Mouse (Mus musculus): ENCODE measurements around the gene P3h4. TPM values are rescaled to one million over a fixed set of nuclear protein-coding genes. Genes with fewer than 3 reads are reported as not detected.

The P3h4 gene
- total RNA-seq (2012; rRNA removed) (0.04 TPM in 1 of 2 replicates, not detected in the other), total RNA-seq (2014; rRNA removed) (not detected in 2 replicates), polyA plus RNA-seq (2012; ENCODE audit: insufficient read length, low read depth) (not detected in 2 replicates)

- Histone ChIP-seq H3K9ac (ENCODE audit: insufficient read depth, low read depth) (no peak within 1 kb of the TSS), H3K27me3 (replicated peaks) (peaks cover 44% of the 10 kb centered on the region), H3K27ac (ENCODE audit: insufficient read depth, low read depth) (no peak within 1 kb of the TSS), H3K79me2 (replicated peaks; ENCODE audit: control insufficient read depth, extremely low read depth, insufficient read depth, poor library complexity, severe bottlenecking) (no peaks in the 10 kb centered on the region), H3K4me1 (ENCODE audit: control insufficient read depth in 1 of 2, insufficient read depth in 2 of 2) (no peaks in the 10 kb centered on the region), H3K4me3 (replicated peaks in 1 of 3; ENCODE audit: low read depth in 2 of 3, low read length in 2 of 3, poor library complexity in 1 of 3) (no peak within 1 kb of the TSS), H3K36me3 (replicated peaks in 1 of 2; ENCODE audit: control insufficient read depth in 1 of 2, insufficient read depth in 1 of 2, low read length in 1 of 2) (no peaks in the 10 kb centered on the region), H3K4me2 (ENCODE audit: insufficient read depth, low read depth, poor library complexity, severe bottlenecking) (no peak within 1 kb of the TSS), H3K9me3 (replicated peaks; ENCODE audit: low read length) (no peaks in the 10 kb centered on the region)
- TF ChIP-seq JUND (conservative IDR thresholded peaks at IDR 0.05; ENCODE audit: low read depth, low read length) (no peak), ZMIZ1 (IDR thresholded peaks at IDR 0.05; ENCODE audit: low read depth, low read length) (no peak), TBP (conservative IDR thresholded peaks at IDR 0.05; ENCODE audit: low read depth, low read length) (no peak), E2F4 (IDR thresholded peaks at IDR 0.05; ENCODE audit: insufficient replicate concordance, low read depth, low read length) (no peak), ETS1 (conservative IDR thresholded peaks at IDR 0.05; ENCODE audit: low read depth, low read length) (no peak), ELF1 (IDR thresholded peaks at IDR 0.05; ENCODE audit: low read depth, low read length) (no peak), SMC3 (IDR thresholded peaks at IDR 0.05; ENCODE audit: low read depth, low read length) (no peak), NRF1 (IDR thresholded peaks at IDR 0.05; ENCODE audit: low read depth, low read length) (no peak), CHD2 (IDR thresholded peaks at IDR 0.05; ENCODE audit: low read length) (no peak), MYC (IDR thresholded peaks at IDR 0.05; ENCODE audit: low read depth, low read length) (no peak), MEF2A (IDR thresholded peaks at IDR 0.05; ENCODE audit: borderline replicate concordance, low read depth, low read length) (no peak), JUN (IDR thresholded peaks at IDR 0.05; ENCODE audit: insufficient read depth, low read depth, low read length) (no peak)
- dilution Hi-C loops (cut with MboI; ENCODE audit: extremely low pct_ligation_motif_present, extremely low pct_unique_long_range_greater_than_20kb, low sequenced_read_pairs), result no loop called here
- in situ Hi-C loops (cut with MboI; ENCODE audit: low pct_ligation_motif_present, low pct_unique_long_range_greater_than_20kb, low sequenced_read_pairs), result no loop called here
- DNase-seq (ENCODE audit: extremely low read depth), result no peak
Observed at GRCm38 (mm10) chr11:100414021-100414913, at the start of gene P3h4. TSS of gene P3h4 (minus strand) at chr11:100414836.

GRCm38 (mm10) chr11:100462699-100463098 is 48.1 kb upstream of the P3h4 start:
- no peak for DNase-seq (ENCODE audit: extremely low read depth)
- Histone ChIP-seq H3K4me1 (ENCODE audit: control insufficient read depth in 1 of 2, insufficient read depth in 2 of 2) (peaks cover 0 to 9% of the 10 kb centered on the region in 2 experiments; a peak in 1 of 4 replicates), H3K36me3 (replicated peaks in 1 of 2; ENCODE audit: control insufficient read depth in 1 of 2, insufficient read depth in 1 of 2, low read length in 1 of 2) (peaks cover 36 to 71% of the 10 kb centered on the region in 2 experiments), H3K27ac (ENCODE audit: insufficient read depth, low read depth) (no peak overlapping the region), H3K9me3 (replicated peaks; ENCODE audit: low read length) (no peaks in the 10 kb centered on the region), H3K9ac (ENCODE audit: insufficient read depth, low read depth) (no peak overlapping the region), H3K27me3 (replicated peaks) (no peaks in the 10 kb centered on the region), H3K4me3 (replicated peaks in 1 of 3; ENCODE audit: low read depth in 2 of 3, low read length in 2 of 3, poor library complexity in 1 of 3) (no peak overlapping the region), H3K4me2 (ENCODE audit: insufficient read depth, low read depth, poor library complexity, severe bottlenecking) (no peak overlapping the region), H3K79me2 (replicated peaks; ENCODE audit: control insufficient read depth, extremely low read depth, insufficient read depth, poor library complexity, severe bottlenecking) (peaks cover 51% of the 10 kb centered on the region)
- TF ChIP-seq TCF12 (IDR thresholded peaks at IDR 0.05; ENCODE audit: low read depth, low read length), result no peak
- no peak for TF ChIP-seq ZMIZ1 (IDR thresholded peaks at IDR 0.05; ENCODE audit: low read depth, low read length)
- no peak for TF ChIP-seq MAFK (IDR thresholded peaks at IDR 0.05; ENCODE audit: insufficient replicate concordance, low read length)
- TF ChIP-seq USF1 (IDR thresholded peaks at IDR 0.05; ENCODE audit: low read depth, low read length), result no peak
- TF ChIP-seq JUN (IDR thresholded peaks at IDR 0.05; ENCODE audit: insufficient read depth, low read depth, low read length), result no peak
- no peak for TF ChIP-seq NELFE (IDR thresholded peaks at IDR 0.05; ENCODE audit: low read depth, low read length)
- TF ChIP-seq PAX5 (IDR thresholded peaks at IDR 0.05; ENCODE audit: low read length), result no peak
- TF ChIP-seq MAX (IDR thresholded peaks at IDR 0.05; ENCODE audit: low read length), result no peak
- TF ChIP-seq RCOR1 (conservative IDR thresholded peaks at IDR 0.05; ENCODE audit: low read depth, low read length), result no peak
- no peak for TF ChIP-seq IRF4 (IDR thresholded peaks at IDR 0.05; ENCODE audit: low read depth, low read length)
- TF ChIP-seq MEF2A (IDR thresholded peaks at IDR 0.05; ENCODE audit: borderline replicate concordance, low read depth, low read length), result no peak
- dilution Hi-C loops (cut with MboI; ENCODE audit: extremely low pct_ligation_motif_present, extremely low pct_unique_long_range_greater_than_20kb, low sequenced_read_pairs) (no loop called here), in situ Hi-C loops (cut with MboI; ENCODE audit: low pct_ligation_motif_present, low pct_unique_long_range_greater_than_20kb, low sequenced_read_pairs) (no loop called here)
